Mouse (Mus musculus) granulocyte monocyte progenitor cell, adult 5-6 weeks (primary cell): Measurements from ENCODE around the gene Rsph6a. TPM values are rescaled to one million over a fixed set of nuclear protein-coding genes. Genes with fewer than 3 reads are reported as not detected.

ENCODE experiments used
- ATAC-seq: replicated peaks from 2 replicates; pipeline ENCODE4 v1.8.0; 2016; ENCODE audit warnings: mild to moderate bottlenecking, moderate TSS enrichment, inconsistent platforms; ENCODE audit not compliant: poor library complexity, severe bottlenecking
- total RNA-seq, 2 experiments: library from RNA; stranded (forward) in 1 of 2; stranded (reverse) in 1 of 2; fragments of 200-712, 200-1000 nt in 1 of 2; fragments of >200 nt in 1 of 2; fragmentation: Nextera tagmentation in 1 of 2; gene quantifications; 2 replicates each; pipeline ENCODE4 v1.2.3; 2014 to 2017

The Rsph6a gene
- total RNA-seq, 2 experiments from 2014 or later, result not detected

DNA sequence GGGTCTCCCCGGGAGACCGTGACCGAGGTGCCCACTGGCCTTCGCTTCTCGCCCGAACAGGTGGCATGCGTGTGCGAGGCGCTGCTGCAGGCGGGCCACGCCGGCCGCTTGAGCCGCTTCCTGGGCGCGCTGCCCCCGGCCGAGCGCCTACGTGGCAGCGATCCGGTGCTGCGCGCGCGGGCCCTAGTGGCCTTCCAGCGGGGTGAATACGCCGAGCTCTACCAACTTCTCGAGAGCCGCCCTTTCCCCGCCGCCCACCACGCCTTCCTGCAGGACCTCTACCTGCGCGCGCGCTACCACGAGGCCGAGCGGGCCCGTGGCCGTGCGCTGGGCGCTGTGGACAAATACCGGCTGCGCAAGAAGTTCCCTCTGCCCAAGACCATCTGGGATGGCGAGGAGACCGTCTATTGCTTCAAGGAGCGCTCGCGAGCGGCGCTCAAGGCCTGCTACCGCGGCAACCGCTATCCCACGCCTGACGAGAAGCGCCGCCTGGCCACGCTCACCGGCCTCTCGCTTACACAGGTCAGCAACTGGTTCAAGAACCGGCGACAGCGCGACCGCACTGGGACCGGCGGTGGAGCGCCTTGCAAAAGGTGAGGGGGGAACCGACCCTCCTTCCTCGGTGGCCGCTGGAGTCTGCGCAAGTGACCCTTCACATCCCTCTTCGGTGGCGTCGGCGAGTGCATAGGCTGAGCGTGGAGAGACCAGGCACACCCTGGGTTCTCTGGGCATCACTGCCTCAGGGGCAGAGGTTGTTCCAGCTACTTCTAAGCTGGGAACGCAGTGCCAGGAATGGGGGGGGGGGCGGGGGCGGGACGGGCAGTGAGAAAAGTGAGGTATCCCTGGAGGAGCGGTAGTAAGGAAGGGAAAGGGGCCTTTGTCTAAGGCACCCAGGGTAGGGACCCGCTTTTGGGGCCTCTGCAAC, 40.6 kb downstream of the Rsph6a start:
- ATAC-seq, result peak; percentile 8

DNA sequence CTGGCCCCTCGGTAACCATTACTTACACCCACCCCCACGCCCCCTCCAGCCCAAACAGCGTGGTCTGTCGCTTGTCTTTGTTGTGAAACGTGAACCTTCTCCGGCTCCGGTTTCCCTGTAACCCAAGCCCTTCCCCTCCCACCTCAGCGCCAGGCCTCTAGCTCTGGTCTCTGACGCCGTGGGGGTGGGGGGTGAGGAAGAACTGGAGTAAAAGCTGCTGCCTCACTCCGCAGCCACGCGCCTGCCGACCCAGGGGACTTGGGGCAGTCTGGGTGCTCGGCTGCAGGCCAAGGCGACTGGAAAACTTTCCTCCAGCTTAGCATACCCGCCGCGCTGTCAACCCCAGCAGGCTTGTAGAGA, 41.2 kb downstream of the Rsph6a start:
- ATAC-seq, result peak; percentile 28; the same call in 1 of the 2 replicates

DNA sequence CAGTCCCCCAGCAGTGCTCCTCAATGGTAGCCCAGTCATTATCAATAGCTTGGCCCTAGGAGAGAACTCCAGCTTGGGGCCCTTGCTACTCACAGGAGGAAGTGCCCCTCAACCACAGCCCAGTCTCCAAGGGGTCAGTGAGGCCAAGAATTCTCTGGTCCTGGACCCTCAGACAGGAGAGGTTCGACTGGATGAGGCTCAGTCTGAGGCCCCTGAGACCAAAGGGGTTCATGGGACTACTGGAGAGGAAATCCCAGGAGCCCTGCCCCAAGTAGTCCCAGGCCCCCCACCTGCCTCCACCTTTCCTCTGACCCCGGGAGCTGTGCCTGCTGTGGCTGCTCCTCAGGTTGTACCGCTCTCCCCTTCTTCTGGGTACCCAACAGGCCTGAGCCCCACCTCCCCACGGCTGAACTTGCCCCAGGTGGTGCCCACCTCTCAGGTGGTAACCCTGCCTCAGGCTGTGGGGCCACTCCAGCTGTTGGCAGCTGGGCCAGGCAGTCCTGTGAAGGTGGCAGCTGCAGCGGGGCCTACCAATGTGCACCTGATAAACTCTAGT, 42.0 kb downstream of the Rsph6a start:
- ATAC-seq, result no peak

- ATAC-seq, result no peak
Measured at GRCm38 (mm10) chr7:19097217-19097616, 42.7 kb downstream of the Rsph6a start.

DNA sequence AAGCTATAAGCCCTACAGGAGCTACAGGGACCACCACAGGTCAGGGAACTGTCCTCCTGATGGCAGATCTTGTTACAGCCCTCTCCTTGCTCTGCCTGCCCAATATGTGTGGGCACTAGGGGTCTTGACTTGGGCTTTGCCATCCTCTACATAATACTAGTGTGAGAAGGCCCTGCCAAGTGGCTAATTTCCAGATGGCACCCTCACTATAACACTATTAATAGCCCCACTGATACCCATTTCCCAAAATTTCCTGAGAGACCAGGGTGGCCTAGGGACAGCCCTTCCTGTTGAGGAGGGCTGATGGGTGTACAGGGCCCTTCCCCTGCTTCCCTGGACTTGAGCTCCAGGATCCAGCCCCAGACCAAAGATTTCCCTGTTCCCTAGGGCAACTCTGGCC, 43.4 kb downstream of the Rsph6a start:
- no peak for ATAC-seq

- no peak for ATAC-seq
Measured at GRCm38 (mm10) chr7:19098811-19099210, 44.3 kb downstream of the Rsph6a start.

- no peak for ATAC-seq
Measured at GRCm38 (mm10) chr7:19100290-19100689, 45.8 kb downstream of the Rsph6a start.

GRCm38 (mm10) chr7:19103741-19104140, 49.3 kb downstream of the Rsph6a start:
- ATAC-seq, result peak; percentile 40; the same call in 1 of the 2 replicates

- ATAC-seq, result no peak
Measured at GRCm38 (mm10) chr7:19104486-19104885, 50.0 kb downstream of the Rsph6a start.

DNA sequence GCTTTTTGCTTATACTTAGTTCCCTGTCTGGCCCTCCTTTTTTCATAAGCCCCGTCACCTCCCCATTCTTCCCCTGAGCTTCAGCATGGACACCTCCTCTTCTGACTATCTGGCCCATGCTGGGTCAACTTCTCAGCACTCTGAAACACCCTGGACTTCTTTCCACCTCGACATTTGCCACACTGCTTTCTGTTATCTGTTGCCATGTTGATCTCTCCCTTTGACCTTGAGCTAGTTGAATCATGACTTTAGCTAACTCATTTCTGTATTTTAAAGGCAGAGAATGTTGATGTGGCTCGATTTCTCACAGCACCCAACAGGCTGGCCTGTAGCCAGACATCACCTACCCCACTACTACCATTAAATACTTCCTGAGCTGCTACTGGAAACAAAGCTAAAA, 52.9 kb downstream of the Rsph6a start:
- ATAC-seq, result no peak

GRCm38 (mm10) chr7:19109565-19109964, 55.1 kb downstream of the Rsph6a start:
- ATAC-seq, result no peak; the same call in 1 of the 2 replicates

DNA sequence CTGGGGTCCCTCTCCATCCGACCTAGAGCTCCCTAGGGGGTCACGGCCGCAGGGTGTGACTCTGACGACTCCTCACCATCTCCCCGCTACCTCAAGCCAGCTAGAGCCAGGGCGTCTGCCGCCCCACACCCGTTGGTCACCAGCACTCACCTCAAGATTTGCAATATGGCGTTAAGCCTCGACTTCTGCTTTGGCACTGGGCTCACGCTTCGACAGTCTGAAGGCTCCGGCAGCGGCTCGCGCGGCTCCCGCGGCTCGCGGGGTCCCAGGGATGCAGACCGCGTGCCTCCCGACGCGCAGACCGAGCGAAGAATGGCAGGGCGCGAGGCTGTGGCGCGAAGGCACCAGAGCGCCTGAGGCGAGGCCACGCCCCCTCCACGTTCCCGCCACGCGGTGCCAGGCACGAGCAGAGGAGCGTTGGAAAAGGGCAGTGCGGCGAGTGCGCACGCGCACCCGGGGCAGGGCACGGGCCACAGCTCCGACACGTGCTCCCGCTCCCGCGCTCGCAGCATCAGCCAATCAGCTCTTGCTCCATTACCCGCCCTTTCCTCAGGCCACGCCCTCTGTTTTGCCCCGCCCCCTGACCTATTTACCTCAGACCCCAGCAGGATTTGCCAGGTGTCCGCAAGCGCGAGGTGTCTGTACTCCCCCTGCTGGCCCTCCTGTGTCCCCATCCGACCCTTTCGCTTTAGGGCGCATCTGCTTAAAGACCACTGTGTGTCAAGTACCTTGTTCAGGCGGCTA, 63.7 kb downstream of the Rsph6a start, which contains the start of gene Gm4969:
Gm4969 (minus strand) TSS at position 341 of the 744 bp plus-strand sequence.
- peak; percentile 21 for ATAC-seq

GRCm38 (mm10) chr7:19119083-19119482, 64.6 kb downstream of the Rsph6a start:
- no peak for ATAC-seq

DNA sequence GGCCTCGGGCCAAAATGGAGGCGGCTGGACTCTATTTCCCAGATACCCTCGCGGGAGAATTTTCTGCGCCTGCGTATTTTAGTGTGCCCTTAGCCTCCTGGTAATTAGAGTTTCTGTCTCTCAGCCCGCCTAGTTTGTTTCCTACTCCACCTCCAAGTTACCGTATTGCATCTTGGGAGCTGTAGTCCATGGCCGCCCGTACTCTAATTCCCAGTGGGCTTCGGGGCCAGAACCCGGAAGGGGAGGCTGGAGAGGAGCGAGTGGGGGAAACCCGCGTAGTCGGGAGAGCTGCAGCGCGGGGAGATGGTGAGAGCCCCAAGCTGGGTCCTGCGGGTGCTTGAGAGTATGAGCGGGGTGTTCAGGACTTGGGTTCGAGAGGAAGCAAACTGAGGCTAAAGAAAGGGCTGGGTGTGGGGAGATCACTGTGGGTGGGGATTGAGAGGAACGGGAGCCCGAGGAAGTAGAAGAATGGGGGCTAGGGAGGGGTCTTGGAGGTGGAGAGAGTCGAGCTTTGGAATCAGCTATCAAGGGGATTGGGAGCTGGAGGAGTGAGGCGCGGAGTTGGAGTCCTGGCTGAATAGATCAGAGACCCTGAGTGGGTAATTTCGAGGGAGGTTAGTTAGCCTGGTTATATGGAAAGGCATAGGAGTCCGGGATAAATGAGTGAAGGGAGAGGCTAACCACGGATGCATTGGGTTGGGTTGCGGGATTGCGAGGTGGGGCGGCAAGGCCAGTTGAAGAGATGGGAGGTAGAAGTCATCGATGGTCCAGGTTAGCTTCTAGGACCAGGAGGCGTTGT, 65.3 kb downstream of the Rsph6a start, which contains the start of gene Fbxo46:
Fbxo46 (plus strand) TSS at position 229 of the 799 bp plus-strand sequence.
- peak; percentile 99 for ATAC-seq

- no peak for ATAC-seq
Measured at GRCm38 (mm10) chr7:19121686-19122085, 67.2 kb downstream of the Rsph6a start.

Other genes with a start within 250 kb of the Rsph6a start
- gene Psg17, start 233.1 kb upstream of the Rsph6a start, total RNA-seq (2014; fragmentation: Nextera tagmentation), result not detected in 2 replicates
- gene Psg17, start 233.1 kb upstream of the Rsph6a start, total RNA-seq (2017), result not detected in 2 replicates
- 0.34 TPM in 1 of 2 replicates, not detected in the other for gene Mill2, start 214.7 kb upstream of the Rsph6a start, total RNA-seq (2014; fragmentation: Nextera tagmentation)
- gene Mill2, start 214.7 kb upstream of the Rsph6a start, total RNA-seq (2017), result 0.04 TPM in 1 of 2 replicates, not detected in the other
- gene Pglyrp1, start 183.4 kb upstream of the Rsph6a start, total RNA-seq (2014; fragmentation: Nextera tagmentation), result 112 and 117 TPM in 2 replicates
- gene Pglyrp1, start 183.4 kb upstream of the Rsph6a start, total RNA-seq (2017), result 17.6 and 21.2 TPM in 2 replicates
- 34.6 and 45.4 TPM in 2 replicates for gene Ccdc61, start 144.3 kb upstream of the Rsph6a start, total RNA-seq (2014; fragmentation: Nextera tagmentation)
- 11.4 and 12.1 TPM in 2 replicates for gene Ccdc61, start 144.3 kb upstream of the Rsph6a start, total RNA-seq (2017)
- not detected in 2 replicates for gene Nova2, start 128.8 kb upstream of the Rsph6a start, total RNA-seq (2014; fragmentation: Nextera tagmentation)
- not detected in 2 replicates for gene Nova2, start 128.8 kb upstream of the Rsph6a start, total RNA-seq (2017)
- not detected in 2 replicates for gene Nanos2, start 67.3 kb upstream of the Rsph6a start, total RNA-seq (2014; fragmentation: Nextera tagmentation)
- not detected in 2 replicates for gene Nanos2, start 67.3 kb upstream of the Rsph6a start, total RNA-seq (2017)
- gene Mypop, start 63.4 kb upstream of the Rsph6a start, total RNA-seq (2014; fragmentation: Nextera tagmentation), result not detected in 2 replicates
- gene Mypop, start 63.4 kb upstream of the Rsph6a start, total RNA-seq (2017), result 0.82 TPM in 1 of 2 replicates, not detected in the other
- 14.5 and 24.3 TPM in 2 replicates for gene Irf2bp1, start 50.6 kb upstream of the Rsph6a start, total RNA-seq (2014; fragmentation: Nextera tagmentation)
- gene Irf2bp1, start 50.6 kb upstream of the Rsph6a start, total RNA-seq (2017), result 8.4 and 17.5 TPM in 2 replicates
- not detected in 2 replicates for gene Foxa3, start 31.2 kb upstream of the Rsph6a start, total RNA-seq (2014; fragmentation: Nextera tagmentation)
- not detected in 2 replicates for gene Foxa3, start 31.2 kb upstream of the Rsph6a start, total RNA-seq (2017)
- 79.9 and 98.6 TPM in 2 replicates for gene Sympk, start 30.3 kb upstream of the Rsph6a start, total RNA-seq (2014; fragmentation: Nextera tagmentation)
- 38.5 and 46.7 TPM in 2 replicates for gene Sympk, start 30.3 kb upstream of the Rsph6a start, total RNA-seq (2017)
- gene Dmwd, start 21.5 kb downstream of the Rsph6a start, total RNA-seq (2014; fragmentation: Nextera tagmentation), result 2.2 and 4.9 TPM in 2 replicates
- gene Dmwd, start 21.5 kb downstream of the Rsph6a start, total RNA-seq (2017), result 0.99 and 3.4 TPM in 2 replicates
- gene Dmpk, start 29.2 kb downstream of the Rsph6a start, total RNA-seq (2014; fragmentation: Nextera tagmentation), result 0.32 TPM in 1 of 2 replicates, not detected in the other
- gene Dmpk, start 29.2 kb downstream of the Rsph6a start, total RNA-seq (2017), result 1.0 TPM in 1 of 2 replicates, not detected in the other
- 4.0 and 8.1 TPM in 2 replicates for gene Six5, start 39.9 kb downstream of the Rsph6a start, total RNA-seq (2014; fragmentation: Nextera tagmentation)
- gene Six5, start 39.9 kb downstream of the Rsph6a start, total RNA-seq (2017), result 1.6 and 2.7 TPM in 2 replicates
- gene Gm4969, start 63.7 kb downstream of the Rsph6a start, total RNA-seq (2014; fragmentation: Nextera tagmentation), result 0.71 TPM in 1 of 2 replicates, not detected in the other
- 0.05 TPM in 1 of 2 replicates, not detected in the other for gene Gm4969, start 63.7 kb downstream of the Rsph6a start, total RNA-seq (2017)
- 3.1 and 4.9 TPM in 2 replicates for gene Fbxo46, start 65.2 kb downstream of the Rsph6a start, total RNA-seq (2014; fragmentation: Nextera tagmentation)
- gene Fbxo46, start 65.2 kb downstream of the Rsph6a start, total RNA-seq (2017), result 4.7 and 5.4 TPM in 2 replicates
- gene Qpctl, start 94.6 kb downstream of the Rsph6a start, total RNA-seq (2014; fragmentation: Nextera tagmentation), result 4.2 and 12.0 TPM in 2 replicates
- 4.9 and 5.0 TPM in 2 replicates for gene Qpctl, start 94.6 kb downstream of the Rsph6a start, total RNA-seq (2017)
- 91.5 and 121 TPM in 2 replicates for gene Snrpd2, start 95.0 kb downstream of the Rsph6a start, total RNA-seq (2014; fragmentation: Nextera tagmentation)
- 83.2 and 158 TPM in 2 replicates for gene Snrpd2, start 95.0 kb downstream of the Rsph6a start, total RNA-seq (2017)
- gene Gipr, start 111.4 kb downstream of the Rsph6a start, total RNA-seq (2014; fragmentation: Nextera tagmentation), result not detected in 2 replicates
- 0.26 TPM in 1 of 2 replicates, not detected in the other for gene Gipr, start 111.4 kb downstream of the Rsph6a start, total RNA-seq (2017)
- 4.1 and 18.1 TPM in 2 replicates for gene Eml2, start 121.7 kb downstream of the Rsph6a start, total RNA-seq (2014; fragmentation: Nextera tagmentation)
- gene Eml2, start 121.7 kb downstream of the Rsph6a start, total RNA-seq (2017), result 10.4 and 22.7 TPM in 2 replicates
- not detected in 2 replicates for gene Gpr4, start 157.8 kb downstream of the Rsph6a start, total RNA-seq (2014; fragmentation: Nextera tagmentation)
- not detected in 2 replicates for gene Gpr4, start 157.8 kb downstream of the Rsph6a start, total RNA-seq (2017)
- gene Opa3, start 173.6 kb downstream of the Rsph6a start, total RNA-seq (2014; fragmentation: Nextera tagmentation), result 20.7 and 35.1 TPM in 2 replicates
- 14.6 and 18.3 TPM in 2 replicates for gene Opa3, start 173.6 kb downstream of the Rsph6a start, total RNA-seq (2017)
- gene Vasp, start 217.1 kb downstream of the Rsph6a start, total RNA-seq (2014; fragmentation: Nextera tagmentation), result 60.7 and 70.5 TPM in 2 replicates
- gene Vasp, start 217.1 kb downstream of the Rsph6a start, total RNA-seq (2017), result 52.8 and 63.3 TPM in 2 replicates
- gene Ppm1n, start 225.4 kb downstream of the Rsph6a start, total RNA-seq (2014; fragmentation: Nextera tagmentation), result not detected in 2 replicates
- not detected in 2 replicates for gene Ppm1n, start 225.4 kb downstream of the Rsph6a start, total RNA-seq (2017)
- not detected in 2 replicates for gene Rtn2, start 227.9 kb downstream of the Rsph6a start, total RNA-seq (2014; fragmentation: Nextera tagmentation)
- not detected in 2 replicates for gene Rtn2, start 227.9 kb downstream of the Rsph6a start, total RNA-seq (2017)